Mouse (Mus musculus): ENCODE results near the gene Adgrl2.

Gene Adgrl2

GRCm38 (mm10) chr3:148977838-148978237 is 12.5 kb downstream of the Adgrl2 start:
- no peak for DNase-seq (ENCODE audit: extremely low read depth, insufficient read length, low spot score)

DNA sequence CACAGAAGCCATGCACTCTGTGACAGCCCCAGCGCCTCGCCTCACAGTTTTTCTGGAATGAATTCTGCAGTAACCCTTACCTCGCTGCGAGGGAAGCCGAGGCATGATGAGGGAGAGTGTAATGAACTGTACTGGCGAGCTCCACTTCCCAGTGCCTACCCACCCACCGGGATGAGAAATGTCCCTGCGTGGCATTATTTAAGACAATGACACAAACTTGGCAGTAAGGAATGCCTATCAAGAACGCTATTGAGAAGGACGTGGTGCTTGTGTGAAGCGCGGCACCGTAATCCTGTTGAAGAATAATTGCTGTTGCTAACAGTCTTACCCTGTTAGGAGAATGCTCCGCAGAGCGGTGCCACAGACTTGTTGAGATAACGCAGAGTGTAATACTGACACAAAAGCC is 13.2 kb downstream of the Adgrl2 start:
- DNase-seq (ENCODE audit: extremely low read depth, insufficient read length, low spot score): no peak

- DNase-seq (ENCODE audit: extremely low read depth, insufficient read length, low spot score): no peak
Observed at GRCm38 (mm10) chr3:148971893-148972596, 18.3 kb downstream of the Adgrl2 start.

- no peak for DNase-seq (ENCODE audit: extremely low read depth, insufficient read length, low spot score)
Observed at GRCm38 (mm10) chr3:148964991-148965605, 25.3 kb downstream of the Adgrl2 start.

- no peak for DNase-seq (ENCODE audit: extremely low read depth, insufficient read length, low spot score)
Observed at GRCm38 (mm10) chr3:148963381-148964044, 26.8 kb downstream of the Adgrl2 start.

GRCm38 (mm10) chr3:148961611-148962010 is 28.7 kb downstream of the Adgrl2 start:
- no peak for DNase-seq (ENCODE audit: extremely low read depth, insufficient read length, low spot score)

- DNase-seq (ENCODE audit: extremely low read depth, insufficient read length, low spot score): no peak
Observed at GRCm38 (mm10) chr3:148960751-148961289, 29.5 kb downstream of the Adgrl2 start.

GRCm38 (mm10) chr3:148960215-148960614 is 30.1 kb downstream of the Adgrl2 start:
- DNase-seq (ENCODE audit: extremely low read depth, insufficient read length, low spot score): no peak

GRCm38 (mm10) chr3:148959327-148960025 is 30.9 kb downstream of the Adgrl2 start:
- DNase-seq (ENCODE audit: extremely low read depth, insufficient read length, low spot score): peak; percentile 30

DNA sequence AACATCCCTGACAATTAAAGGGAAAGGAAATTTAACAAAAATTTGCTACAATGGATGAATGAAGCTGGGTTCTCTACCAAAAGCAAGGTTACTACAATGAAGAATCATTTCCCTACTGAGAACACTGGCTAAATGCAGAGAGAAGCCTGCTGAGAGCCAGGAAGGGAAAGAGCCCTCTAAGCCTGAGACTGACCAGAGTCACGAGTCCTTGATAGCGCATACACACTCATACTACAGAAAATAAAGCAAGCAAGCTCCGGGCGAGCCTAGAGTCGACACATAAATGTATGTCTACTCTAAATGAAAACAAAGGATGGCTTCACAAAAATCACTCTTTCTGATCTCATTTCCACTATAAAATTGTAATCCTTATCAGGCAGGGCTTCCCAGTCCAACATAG is 31.6 kb downstream of the Adgrl2 start:
- no peak for DNase-seq (ENCODE audit: extremely low read depth, insufficient read length, low spot score)

- no peak for DNase-seq (ENCODE audit: extremely low read depth, insufficient read length, low spot score)
Observed at GRCm38 (mm10) chr3:148958185-148958584, 32.2 kb downstream of the Adgrl2 start.

GRCm38 (mm10) chr3:148956887-148957286 is 33.5 kb downstream of the Adgrl2 start:
- DNase-seq (ENCODE audit: extremely low read depth, insufficient read length, low spot score): no peak

DNA sequence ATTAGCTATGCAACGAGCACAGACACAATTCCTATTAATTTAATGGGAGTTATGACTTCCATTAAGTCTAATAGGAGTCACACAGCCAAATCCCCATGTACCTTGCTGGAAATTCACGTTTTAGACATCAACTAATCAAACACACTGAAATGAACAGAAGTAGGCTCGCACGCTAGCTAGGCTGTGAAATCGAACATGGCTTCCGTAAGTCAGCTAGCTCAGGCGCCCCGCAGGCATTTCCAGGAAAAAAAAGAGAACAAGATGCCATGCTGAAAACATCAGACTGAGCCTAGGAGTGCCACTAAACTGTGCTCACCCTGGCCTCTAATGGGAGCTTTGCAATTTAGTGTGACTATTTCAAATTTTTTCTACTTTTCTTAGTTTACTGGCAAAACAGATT is 40.6 kb downstream of the Adgrl2 start:
- DNase-seq (ENCODE audit: extremely low read depth, insufficient read length, low spot score): no peak

- DNase-seq (ENCODE audit: extremely low read depth, insufficient read length, low spot score): no peak
Observed at GRCm38 (mm10) chr3:148947805-148948405, 42.5 kb downstream of the Adgrl2 start.

GRCm38 (mm10) chr3:148947266-148947665 is 43.1 kb downstream of the Adgrl2 start:
- no peak for DNase-seq (ENCODE audit: extremely low read depth, insufficient read length, low spot score)

DNA sequence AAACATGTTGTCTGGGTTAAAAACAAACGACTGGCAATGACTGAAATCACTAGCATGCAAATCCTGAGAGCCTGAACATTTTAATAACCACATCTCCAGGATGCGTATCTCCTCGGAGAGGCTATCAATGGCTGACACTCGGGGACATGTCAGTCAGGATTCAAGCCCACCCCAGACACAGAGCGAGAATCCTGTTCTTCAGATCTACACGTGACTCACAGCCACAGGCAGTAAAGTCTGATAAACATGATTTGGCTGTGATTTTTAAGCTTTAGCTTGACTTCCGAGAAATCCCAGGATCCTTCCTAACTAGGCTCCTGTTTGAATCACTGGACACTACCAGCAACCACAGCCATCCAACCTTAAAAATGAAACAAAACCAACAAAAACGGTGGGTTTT is 44.8 kb downstream of the Adgrl2 start:
- no peak for DNase-seq (ENCODE audit: extremely low read depth, insufficient read length, low spot score)

DNA sequence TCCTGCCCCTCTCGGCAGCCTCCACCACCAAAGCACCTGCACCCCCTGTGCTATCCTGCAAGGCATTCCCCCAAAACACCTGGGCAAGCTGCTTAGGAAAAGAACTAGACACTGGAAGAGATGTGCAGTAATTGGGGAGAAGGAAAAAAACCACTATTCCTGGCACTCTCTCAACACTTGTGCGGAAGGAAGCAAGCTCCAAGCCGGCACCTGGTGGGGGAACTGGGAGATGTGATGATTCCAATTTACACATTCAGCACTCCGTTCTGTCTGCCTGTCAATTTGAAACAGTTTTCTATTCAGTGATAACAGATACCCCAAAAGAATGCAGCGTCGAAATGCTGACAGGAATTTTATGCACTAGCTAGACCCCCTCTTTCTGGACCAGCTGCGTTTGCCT is 50.9 kb downstream of the Adgrl2 start:
- no peak for DNase-seq (ENCODE audit: extremely low read depth, insufficient read length, low spot score)

GRCm38 (mm10) chr3:148935056-148935455 is 55.3 kb downstream of the Adgrl2 start:
- no peak for DNase-seq (ENCODE audit: extremely low read depth, insufficient read length, low spot score)

GRCm38 (mm10) chr3:148934279-148934678 is 56.1 kb downstream of the Adgrl2 start:
- no peak for DNase-seq (ENCODE audit: extremely low read depth, insufficient read length, low spot score)

DNA sequence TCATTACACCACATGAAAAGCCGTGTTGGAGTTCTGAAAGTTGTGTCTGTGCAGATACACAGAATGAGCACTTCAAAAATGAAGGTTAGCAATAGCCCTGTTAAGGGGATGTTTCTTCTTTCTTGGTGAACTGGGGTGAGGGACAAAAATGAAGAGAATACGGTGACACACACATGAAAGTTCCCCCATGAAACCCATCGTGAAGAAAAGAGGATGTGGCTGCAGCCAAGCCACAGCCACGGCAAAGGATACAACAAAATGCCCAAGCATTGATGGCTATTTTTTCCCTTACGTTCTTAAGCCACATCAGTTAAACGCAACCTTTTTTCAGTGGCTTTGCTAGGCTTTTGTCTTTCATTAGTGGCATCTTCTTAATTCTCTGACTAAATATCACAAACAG is 57.2 kb downstream of the Adgrl2 start:
- DNase-seq (ENCODE audit: extremely low read depth, insufficient read length, low spot score): no peak

DNA sequence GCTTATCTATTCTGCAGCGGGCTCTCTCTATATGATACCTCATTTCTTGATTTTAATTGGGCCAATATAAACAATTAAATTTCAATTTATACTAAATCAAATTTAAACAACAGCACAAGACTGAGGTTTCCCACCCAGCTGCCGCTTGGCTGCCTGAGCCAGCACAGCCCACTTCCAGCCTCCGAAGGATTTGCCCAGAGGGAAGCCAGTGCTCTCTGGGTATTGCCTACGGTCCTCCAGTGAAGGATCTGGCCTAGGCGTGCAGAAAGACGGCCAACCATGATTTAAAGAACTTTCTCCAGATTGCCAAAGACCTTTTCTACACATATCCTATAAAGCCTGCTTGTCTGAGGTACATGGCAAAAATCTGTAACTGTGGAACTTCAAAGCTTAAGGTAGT is 59.4 kb downstream of the Adgrl2 start:
- no peak for DNase-seq (ENCODE audit: extremely low read depth, insufficient read length, low spot score)

Measured in 3134 (cell line).